In genomic region chr10:89461856-89462507, GRCm38 (mm10) we compare ENCODE assay signal across 8 mouse cellular contexts. TPM values are rescaled to one million over a fixed set of nuclear protein-coding genes. Genes with fewer than 3 reads are reported as not detected.
DNase-seq lines count a peak whose midpoint lies in the region; ATAC-seq and TF ChIP-seq lines count a peak whose summit lies in the region.

No protein-coding gene starts in this region.

- H3K36me3 ChIP-seq in embryonic facial prominence, embryonic 13.5 days = no peaks in the 10 kb centered on the region
- peaks cover 11% of the 10 kb centered on the region; the same call in 1 of the 2 replicates for H3K36me3 ChIP-seq in kidney, adult 2 months (ENCODE audit: control insufficient read depth, insufficient read depth, low read length)
- no peaks in the 10 kb centered on the region for H3K36me3 ChIP-seq in limb, embryonic 10.5 days
- H3K36me3 ChIP-seq in midbrain, embryonic 13.5 days = no peaks in the 10 kb centered on the region

- peak; percentile 96 for DNase-seq in 3T3-L1 (ENCODE audit: low read depth, low spot score)
- peak; percentile 55 for DNase-seq in adrenal gland, postnatal 25 days
- peak; percentile 89 for DNase-seq in heart, adult 8-10 months (ENCODE audit: low spot score)
- peak; percentile 85 for DNase-seq in kidney, adult 2 months
- DNase-seq in limb, embryonic 10.5 days (ENCODE audit: low spot score) = peak; percentile 73
- peak; percentile 50 for DNase-seq in spleen, adult 12 weeks (ENCODE audit: low spot score)

- no peak overlapping the region; the same call in 1 of the 2 replicates for H3K4me3 ChIP-seq in embryonic facial prominence, embryonic 13.5 days
- H3K4me3 ChIP-seq in kidney, adult 2 months (ENCODE audit: insufficient read depth, low read depth, low read length) = no peak overlapping the region
- no peak overlapping the region for H3K4me3 ChIP-seq in limb, embryonic 10.5 days
- H3K4me3 ChIP-seq in midbrain, embryonic 13.5 days (replicated peaks) = no peak overlapping the region

- no peak overlapping the region for H3K9ac ChIP-seq in embryonic facial prominence, embryonic 13.5 days
- no peak overlapping the region for H3K9ac ChIP-seq in midbrain, embryonic 13.5 days (replicated peaks)

- no peaks in the 10 kb centered on the region for H3K4me1 ChIP-seq in embryonic facial prominence, embryonic 13.5 days
- H3K4me1 ChIP-seq in kidney, adult 2 months (ENCODE audit: control insufficient read depth, insufficient read depth, low read length) = no peaks in the 10 kb centered on the region; the same call in 1 of the 2 replicates
- no peaks in the 10 kb centered on the region for H3K4me1 ChIP-seq in limb, embryonic 10.5 days
- no peaks in the 10 kb centered on the region for H3K4me1 ChIP-seq in midbrain, embryonic 13.5 days (replicated peaks)

- no peak overlapping the region for H3K27ac ChIP-seq in embryonic facial prominence, embryonic 13.5 days
- H3K27ac ChIP-seq in kidney, adult 2 months (ENCODE audit: insufficient read depth, low read depth, low read length) = no peak overlapping the region
- H3K27ac ChIP-seq in limb, embryonic 10.5 days = no peak overlapping the region
- no peak overlapping the region for H3K27ac ChIP-seq in midbrain, embryonic 13.5 days

- peak overlapping the region; percentile 36; the same call in 1 of the 2 replicates for H3K4me2 ChIP-seq in embryonic facial prominence, embryonic 13.5 days
- no peak overlapping the region for H3K4me2 ChIP-seq in midbrain, embryonic 13.5 days (replicated peaks)

- WGBS in embryonic facial prominence, embryonic 13.5 days = 20% methylated on average over 14 of the region's 14 CpGs
- WGBS in kidney, adult 2 months = 19% methylated on average over 14 of the region's 14 CpGs
- WGBS in limb, embryonic 10.5 days = 28% methylated on average over 14 of the region's 14 CpGs
- WGBS in midbrain, embryonic 13.5 days = 20% methylated on average over 14 of the region's 14 CpGs

- no peaks in the 10 kb centered on the region for H3K27me3 ChIP-seq in embryonic facial prominence, embryonic 13.5 days
- no peaks in the 10 kb centered on the region for H3K27me3 ChIP-seq in kidney, adult 2 months (replicated peaks; ENCODE audit: control insufficient read depth, insufficient read depth, low read length)
- H3K27me3 ChIP-seq in limb, embryonic 10.5 days (ENCODE audit: low read depth, poor library complexity, severe bottlenecking) = no peaks in the 10 kb centered on the region
- H3K27me3 ChIP-seq in midbrain, embryonic 13.5 days = no peaks in the 10 kb centered on the region

- peak; percentile 59; the same call in 1 of the 2 replicates for ATAC-seq in embryonic facial prominence, embryonic 13.5 days (ENCODE audit: insufficient number of reproducible peaks, insufficient read depth, low FRiP score, low TSS enrichment, low read depth)
- peak; percentile 73 for ATAC-seq in midbrain, embryonic 13.5 days

- TF ChIP-seq CTCF in kidney, adult 2 months (conservative IDR thresholded peaks at IDR 0.05; ENCODE audit: insufficient read depth, insufficient read length, low read depth, low read length) = peak; percentile 35

- TF ChIP-seq POLR2A in kidney, adult 2 months (IDR thresholded peaks at IDR 0.05; ENCODE audit: low read depth, low read length) = no peak

- no peaks in the 10 kb centered on the region for H3K9me3 ChIP-seq in embryonic facial prominence, embryonic 13.5 days
- H3K9me3 ChIP-seq in limb, embryonic 10.5 days (replicated peaks) = no peaks in the 10 kb centered on the region
- no peaks in the 10 kb centered on the region for H3K9me3 ChIP-seq in midbrain, embryonic 13.5 days

RNA-seq across cellular contexts. Expression of gene Gas2l3, which starts 18.2 kb away (rescaled TPM):
- 4.5 and 8.0 TPM in 2 replicates for total RNA-seq in adrenal gland, postnatal 25 days (2021)
- polyA plus RNA-seq in embryonic facial prominence, embryonic 13.5 days (2015; fragmentation: Nextera tagmentation; extraction: Ambion mirVana) = 14.5 and 15.5 TPM in 2 replicates
- total RNA-seq in heart, adult 8-10 months (2022) = 1 to 10 TPM; 2.7 to 4.2 (median 3.2) TPM
- polyA plus RNA-seq in kidney, adult 2 months (2012; rRNA removed) = 0.19 and 0.75 TPM in 2 replicates
- 10.6 and 13.8 TPM in 2 replicates for polyA plus RNA-seq in limb, embryonic 10.5 days (2016; fragmentation: Nextera tagmentation; extraction: Ambion mirVana)
- 6.8 and 7.3 TPM in 2 replicates for polyA plus RNA-seq in midbrain, embryonic 13.5 days (2015; fragmentation: Nextera tagmentation; extraction: Ambion mirVana)
